Mouse (Mus musculus) erythroblast, embryonic 14.5 days (primary cell): ENCODE results near the gene Pcbp1. TPM values are rescaled to one million over a fixed set of nuclear protein-coding genes. Genes with fewer than 3 reads are reported as not detected.

Experiments
- H3K27me3 ChIP-seq: 2 replicates; pipeline ENCODE4 v1.6.1; 2012; ENCODE audit warnings: inconsistent platforms; ENCODE audit not compliant: control insufficient read depth
- H3K36me3 ChIP-seq: 2 replicates; pipeline ENCODE4 v1.6.1; 2012; ENCODE audit warnings: mild to moderate bottlenecking, inconsistent platforms; ENCODE audit not compliant: control insufficient read depth
- H3K4me1 ChIP-seq: 2 replicates; pipeline ENCODE4 v1.6.1; 2012; ENCODE audit warnings: inconsistent platforms; ENCODE audit not compliant: control insufficient read depth
- H3K4me3 ChIP-seq: replicated peaks from 2 replicates; pipeline ENCODE3; 2012; ENCODE audit warnings: moderate library complexity, mild to moderate bottlenecking, inconsistent platforms
- H3K9me3 ChIP-seq: 2 replicates; pipeline ENCODE4 v1.6.1; 2012; ENCODE audit warnings: low read length, inconsistent platforms, mixed read lengths; ENCODE audit not compliant: control insufficient read depth
- GATA1 ChIP-seq: IDR thresholded peaks from 2 replicates; pipeline ENCODE4 v1.6.1; 2012; ENCODE audit warnings: low read length, inconsistent platforms, mixed read lengths
- TAL1 ChIP-seq: IDR thresholded peaks from 3 replicates; pipeline ENCODE4 v1.6.1; 2012; ENCODE audit warnings: low read length, inconsistent platforms, mixed read lengths
- polyA plus RNA-seq: library from polyadenylated mRNA; stranded (reverse); fragments of >175 nt; gene quantifications from 2 replicates; pipeline ENCODE4 v1.2.3, GENCODE M21; 2012

Pcbp1 gene
- polyA plus RNA-seq, 1 experiment: 148 TPM

DNA sequence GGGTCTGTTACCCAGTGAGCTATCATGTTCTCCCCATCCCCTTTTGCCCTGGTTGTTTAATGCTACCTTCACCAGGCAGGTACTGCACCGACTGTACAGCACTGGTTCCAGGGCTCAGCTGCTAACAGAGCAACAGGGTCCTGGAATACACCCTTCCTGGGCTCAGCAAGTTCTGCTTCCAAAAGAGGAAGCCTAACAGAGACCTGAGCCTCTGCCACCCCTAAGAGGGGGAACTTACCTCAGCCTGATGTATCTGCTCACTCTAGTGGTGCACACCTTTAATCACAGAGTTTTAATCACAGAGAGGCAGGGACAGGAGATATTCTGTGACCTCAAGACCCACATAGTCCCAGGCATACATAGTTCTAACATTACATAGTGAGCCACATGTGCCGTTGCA, 36.2 kb downstream of the Pcbp1 start:
- peaks cover 2% of the 10 kb centered on the region for H3K36me3 ChIP-seq
- no peaks in the 10 kb centered on the region; the same call in 1 of the 2 replicates for H3K27me3 ChIP-seq
- H3K4me3 ChIP-seq: no peak overlapping the region
- peaks cover 4% of the 10 kb centered on the region for H3K9me3 ChIP-seq
- peaks cover 22% of the 10 kb centered on the region for H3K4me1 ChIP-seq
- TF ChIP-seq GATA1: no peak

DNA sequence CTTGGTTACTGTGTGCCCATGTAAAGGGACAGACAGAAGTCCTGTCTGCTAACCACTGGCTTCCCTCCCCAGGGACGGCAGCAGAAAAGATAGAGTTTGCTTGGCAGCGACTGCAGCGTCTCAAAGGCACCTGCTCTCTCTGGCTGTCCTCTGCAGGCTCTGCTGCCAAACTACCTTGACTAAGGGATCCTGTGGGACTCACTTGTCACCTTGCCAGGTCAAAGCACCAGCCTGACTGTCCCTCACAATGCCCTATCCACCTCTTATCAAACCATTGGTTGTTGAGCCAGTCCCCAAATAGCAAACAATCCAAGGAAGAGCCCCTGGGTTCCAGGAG, 38.0 kb downstream of the Pcbp1 start:
- TF ChIP-seq GATA1 (no peak), TAL1 (no peak)
- Histone ChIP-seq H3K27me3 (no peaks in the 10 kb centered on the region), H3K9me3 (peaks cover 2% of the 10 kb centered on the region; the same call in 1 of the 2 replicates), H3K4me3 (no peak overlapping the region), H3K4me1 (peaks cover 17% of the 10 kb centered on the region), H3K36me3 (no peaks in the 10 kb centered on the region)

DNA sequence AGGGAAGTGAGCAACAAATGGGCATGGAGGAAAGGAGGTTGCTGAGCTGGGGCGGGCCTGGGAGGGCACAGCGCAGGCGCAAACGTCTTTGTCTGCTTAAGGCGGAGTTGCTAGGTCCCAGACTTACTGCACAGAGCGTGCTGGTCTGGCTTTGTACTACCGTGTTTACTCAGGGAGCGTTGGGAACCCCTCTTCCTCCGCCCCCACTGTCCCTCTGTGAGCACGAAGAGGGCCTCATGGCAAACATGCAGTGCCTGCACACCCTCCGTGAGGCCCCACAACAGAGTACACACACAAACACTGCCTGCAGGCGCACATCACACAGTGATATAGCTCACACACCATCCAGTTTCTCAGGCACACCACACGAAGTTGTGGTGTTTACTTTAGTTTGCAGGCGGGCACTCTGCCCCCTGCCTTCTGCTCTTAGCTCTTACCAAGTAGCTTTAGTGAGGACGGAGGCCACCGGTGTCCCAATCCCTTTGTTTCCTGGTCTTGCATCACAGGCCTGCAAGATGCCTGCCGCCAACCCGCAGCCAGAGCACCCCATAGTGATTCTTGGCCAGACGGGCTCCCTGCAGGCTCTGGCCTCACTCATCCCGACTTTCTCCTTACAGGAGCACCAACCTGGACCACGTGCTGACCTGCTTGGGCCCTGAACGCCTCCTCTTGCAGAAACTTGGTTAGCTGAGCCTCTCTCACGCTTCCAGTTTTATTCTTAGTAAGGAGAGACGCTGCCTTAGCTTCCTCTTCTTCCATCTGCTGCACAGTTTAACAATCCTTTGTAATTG, 38.6 kb downstream of the Pcbp1 start:
- Histone ChIP-seq H3K4me1 (peaks cover 17% of the 10 kb centered on the region), H3K4me3 (peak overlapping the region; percentile 42), H3K27me3 (no peaks in the 10 kb centered on the region), H3K36me3 (no peaks in the 10 kb centered on the region), H3K9me3 (peaks cover 2% of the 10 kb centered on the region; the same call in 1 of the 2 replicates)
- TF ChIP-seq GATA1 (no peak), TAL1 (no peak)

DNA sequence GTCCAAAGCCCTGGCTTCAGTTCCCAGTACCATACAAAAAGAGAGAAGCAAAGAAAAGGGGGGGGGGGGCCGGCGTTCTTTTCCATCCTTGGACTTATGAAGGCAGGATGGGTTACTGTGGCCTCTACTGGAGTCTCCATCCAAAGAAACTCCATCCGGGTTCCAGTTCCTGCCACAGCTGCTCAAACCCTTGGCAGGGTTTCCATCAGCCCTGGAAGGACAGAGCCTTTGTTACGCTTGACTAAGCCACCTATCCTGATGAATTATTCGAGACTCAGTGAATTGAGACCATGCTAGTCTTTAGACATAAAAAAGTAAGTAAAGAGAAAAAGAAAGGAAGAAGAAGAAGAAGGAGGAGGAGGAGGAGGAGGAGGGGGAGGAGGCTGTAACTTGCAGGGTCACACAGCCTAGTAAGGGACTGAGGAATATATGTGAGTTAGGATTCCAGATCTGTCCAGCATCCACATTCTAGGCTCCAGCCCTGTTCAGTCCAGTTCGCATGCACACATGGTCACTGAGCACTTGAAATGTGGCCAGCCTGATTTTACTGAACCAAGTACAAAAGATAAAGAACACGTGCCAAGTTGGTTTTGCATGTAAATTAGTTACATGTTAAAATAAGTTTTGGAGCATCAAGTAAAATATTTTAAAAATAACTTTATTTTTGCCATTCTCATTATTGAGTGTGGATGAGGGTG, 40.0 kb downstream of the Pcbp1 start:
- H3K27me3 ChIP-seq: no peaks in the 10 kb centered on the region
- H3K4me3 ChIP-seq: no peak overlapping the region
- TF ChIP-seq GATA1: no peak
- no peak for TF ChIP-seq TAL1
- H3K4me1 ChIP-seq: peaks cover 17% of the 10 kb centered on the region
- peaks cover 2% of the 10 kb centered on the region; the same call in 1 of the 2 replicates for H3K9me3 ChIP-seq
- H3K36me3 ChIP-seq: no peaks in the 10 kb centered on the region

DNA sequence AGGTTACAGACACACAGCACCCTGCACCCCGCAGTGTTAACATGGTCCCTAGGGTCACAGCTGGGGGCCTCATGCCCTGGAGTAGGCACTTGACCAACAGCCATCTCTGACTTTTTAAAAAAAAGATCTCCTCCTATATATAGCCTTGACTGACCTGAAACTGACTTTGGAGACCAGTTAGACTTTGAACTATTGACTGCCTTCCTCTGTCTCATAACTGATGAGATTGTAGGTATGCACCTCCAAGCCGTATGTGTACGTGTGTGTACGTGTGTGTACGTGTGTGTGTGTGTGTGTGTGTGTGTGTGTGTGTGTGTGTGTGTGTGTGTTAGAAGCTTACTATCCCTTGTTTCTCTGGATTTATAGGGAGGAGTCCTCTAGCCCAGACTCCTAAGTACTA, 44.2 kb downstream of the Pcbp1 start:
- peaks cover 10% of the 10 kb centered on the region for H3K4me1 ChIP-seq
- H3K4me3 ChIP-seq: no peak overlapping the region
- H3K9me3 ChIP-seq: no peaks in the 10 kb centered on the region
- H3K27me3 ChIP-seq: peaks cover 2% of the 10 kb centered on the region; the same call in 1 of the 2 replicates
- TF ChIP-seq TAL1: no peak
- TF ChIP-seq GATA1: no peak
- H3K36me3 ChIP-seq: no peaks in the 10 kb centered on the region

DNA sequence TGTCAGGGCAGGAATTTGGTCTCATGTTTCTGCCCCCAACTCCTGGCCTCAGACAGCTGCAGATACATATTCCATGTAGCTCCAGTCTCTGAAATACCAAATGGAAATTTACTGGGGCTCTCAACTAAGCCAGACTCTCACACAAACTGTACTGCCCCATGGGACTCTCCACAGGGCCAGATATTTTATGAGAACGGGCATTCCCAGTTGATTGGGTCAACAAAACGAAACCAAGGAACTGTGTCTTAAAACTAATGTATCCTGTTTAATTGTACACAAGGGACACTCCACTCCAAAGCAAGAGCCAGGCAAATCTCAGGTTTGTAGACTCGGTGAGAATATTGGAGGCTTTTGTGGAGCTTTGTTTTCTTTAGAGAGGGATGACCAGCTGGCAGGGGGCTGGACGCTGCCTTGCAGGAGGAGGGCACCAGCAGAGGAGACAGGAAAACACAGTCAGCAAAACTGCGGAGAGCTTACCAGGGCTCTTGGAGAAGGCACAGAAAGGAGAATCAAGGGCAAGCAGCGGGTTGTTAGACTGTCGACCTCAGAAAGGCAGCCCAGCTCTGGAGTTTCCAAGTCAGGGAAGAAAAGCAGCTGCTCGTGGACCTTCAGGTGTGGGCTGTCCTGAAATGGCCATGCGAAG, 45.8 kb downstream of the Pcbp1 start:
- Histone ChIP-seq H3K4me3 (no peak overlapping the region), H3K27me3 (peaks cover 2% of the 10 kb centered on the region; the same call in 1 of the 2 replicates), H3K36me3 (no peaks in the 10 kb centered on the region), H3K4me1 (peaks cover 7% of the 10 kb centered on the region), H3K9me3 (no peaks in the 10 kb centered on the region)
- TF ChIP-seq TAL1 (no peak), GATA1 (no peak)

DNA sequence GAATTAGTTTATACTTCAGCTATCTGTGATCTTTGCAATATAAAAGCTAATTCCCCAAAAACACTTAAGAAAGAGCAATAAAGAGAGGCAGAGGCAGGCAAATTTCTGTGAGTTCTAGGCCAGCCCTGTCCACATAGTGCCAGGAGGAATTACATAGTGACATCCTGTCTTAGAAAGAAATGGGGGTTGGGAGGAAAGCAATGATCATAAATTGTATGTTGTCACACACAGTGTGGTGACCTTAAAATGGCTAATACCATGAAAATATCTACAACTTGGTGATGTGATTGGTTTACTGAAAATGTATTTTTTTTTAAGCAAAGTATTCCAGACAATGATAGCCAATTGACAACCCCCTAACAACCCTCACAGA, 46.3 kb downstream of the Pcbp1 start:
- peaks cover 2% of the 10 kb centered on the region; the same call in 1 of the 2 replicates for H3K27me3 ChIP-seq
- H3K4me1 ChIP-seq: peaks cover 7% of the 10 kb centered on the region
- no peak overlapping the region for H3K4me3 ChIP-seq
- TF ChIP-seq GATA1: no peak
- no peak for TF ChIP-seq TAL1
- H3K9me3 ChIP-seq: no peaks in the 10 kb centered on the region
- H3K36me3 ChIP-seq: no peaks in the 10 kb centered on the region

DNA sequence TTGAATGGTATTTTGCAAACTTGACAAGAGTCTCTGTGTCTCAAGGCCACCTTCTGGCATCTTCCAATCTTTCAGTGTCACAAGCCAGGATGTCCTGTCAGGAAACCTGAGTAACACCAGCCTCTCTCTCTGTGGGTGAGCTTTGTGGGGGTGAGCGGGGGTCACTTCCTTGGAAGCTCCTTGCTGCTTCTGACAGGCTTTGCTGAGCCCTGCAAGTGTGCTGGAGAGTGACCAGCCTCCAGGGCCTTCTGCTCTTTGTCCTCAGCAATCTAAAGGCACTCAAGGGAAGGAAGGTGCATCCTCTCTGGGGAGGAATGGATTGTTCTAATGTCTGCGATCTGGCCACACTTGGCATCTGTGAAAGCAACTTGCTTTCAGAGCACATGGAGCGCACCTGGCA, 46.8 kb downstream of the Pcbp1 start:
- peaks cover 2% of the 10 kb centered on the region; the same call in 1 of the 2 replicates for H3K27me3 ChIP-seq

DNA sequence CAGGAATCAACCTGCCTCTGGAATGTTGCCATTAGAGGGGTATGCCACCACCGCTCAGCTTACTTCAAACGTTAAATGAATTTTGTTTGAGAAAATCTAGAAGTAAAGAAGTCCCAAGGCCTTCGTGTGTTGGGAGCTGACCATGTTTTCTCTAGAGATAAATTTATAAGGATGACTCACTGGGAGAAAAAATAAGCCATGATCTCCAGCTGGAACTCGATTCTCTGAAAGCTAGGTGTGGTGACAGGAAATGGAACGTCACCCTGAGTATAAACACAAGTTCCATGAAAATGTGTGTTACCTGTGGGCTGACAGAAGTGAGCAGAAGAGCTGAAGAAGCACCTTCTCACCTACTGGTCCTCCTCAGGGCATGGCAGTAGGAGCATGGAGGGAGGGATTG, 49.2 kb downstream of the Pcbp1 start:
- H3K4me3 ChIP-seq: no peak overlapping the region
- peaks cover 25% of the 10 kb centered on the region for H3K4me1 ChIP-seq
- H3K9me3 ChIP-seq: no peaks in the 10 kb centered on the region
- H3K27me3 ChIP-seq: peaks cover 2% of the 10 kb centered on the region; the same call in 1 of the 2 replicates
- TF ChIP-seq GATA1: no peak
- TF ChIP-seq TAL1: no peak
- H3K36me3 ChIP-seq: no peaks in the 10 kb centered on the region

More for the DNA sequence above, 46.8 kb downstream of the Pcbp1 start:
- no peak overlapping the region for H3K4me3 ChIP-seq
- no peaks in the 10 kb centered on the region for H3K9me3 ChIP-seq
- TF ChIP-seq GATA1: no peak
- H3K4me1 ChIP-seq: peaks cover 8% of the 10 kb centered on the region
- H3K36me3 ChIP-seq: no peaks in the 10 kb centered on the region
